Mouse (Mus musculus) brain, embryonic 14.5 days (tissue): ENCODE measurements around the gene Npff.

Source experiments
- CTCF ChIP-seq: fragments of 200-500 bp; IDR thresholded peaks from 2 replicates; pipeline ENCODE4 v1.5.1; 2012; ENCODE audit warnings: inconsistent platforms, mild to moderate bottlenecking, moderate library complexity, borderline replicate concordance; ENCODE audit not compliant: insufficient read depth, insufficient read length; ENCODE audit errors: extremely low read depth
- POLR2A ChIP-seq: fragments of 200-500 bp; IDR thresholded peaks from 2 replicates; pipeline ENCODE4 v1.6.1; 2012; ENCODE audit warnings: mild to moderate bottlenecking, inconsistent platforms, borderline replicate concordance; ENCODE audit not compliant: poor library complexity, insufficient read depth, insufficient read length, severe bottlenecking; ENCODE audit errors: extremely low read depth

GRCm38 (mm10) chr15:102531586-102531985, 6.8 kb upstream of the Npff start:
- TF ChIP-seq CTCF (no peak), POLR2A (no peak)
